Mouse (Mus musculus) liver, adult (tissue): Measurements from ENCODE around the gene Brat1.
A peak's percentile ranks its signal among the peaks of the same experiment; 100 is the strongest.

ENCODE experiments used
- GATA4 ChIP-seq: IDR thresholded peaks from 2 replicates; pipeline ENCODE4 v1.6.1; 2014; ENCODE audit warnings: mild to moderate bottlenecking, low read length; ENCODE audit not compliant: insufficient replicate concordance

Gene Brat1

GRCm38 (mm10) chr5:140704378-140705251 is at the start of gene Brat1:
TSS of gene Brat1 (plus strand) at chr5:140705011.
- peak; percentile 5; the same call in 1 of the 2 replicates for TF ChIP-seq GATA4

DNA sequence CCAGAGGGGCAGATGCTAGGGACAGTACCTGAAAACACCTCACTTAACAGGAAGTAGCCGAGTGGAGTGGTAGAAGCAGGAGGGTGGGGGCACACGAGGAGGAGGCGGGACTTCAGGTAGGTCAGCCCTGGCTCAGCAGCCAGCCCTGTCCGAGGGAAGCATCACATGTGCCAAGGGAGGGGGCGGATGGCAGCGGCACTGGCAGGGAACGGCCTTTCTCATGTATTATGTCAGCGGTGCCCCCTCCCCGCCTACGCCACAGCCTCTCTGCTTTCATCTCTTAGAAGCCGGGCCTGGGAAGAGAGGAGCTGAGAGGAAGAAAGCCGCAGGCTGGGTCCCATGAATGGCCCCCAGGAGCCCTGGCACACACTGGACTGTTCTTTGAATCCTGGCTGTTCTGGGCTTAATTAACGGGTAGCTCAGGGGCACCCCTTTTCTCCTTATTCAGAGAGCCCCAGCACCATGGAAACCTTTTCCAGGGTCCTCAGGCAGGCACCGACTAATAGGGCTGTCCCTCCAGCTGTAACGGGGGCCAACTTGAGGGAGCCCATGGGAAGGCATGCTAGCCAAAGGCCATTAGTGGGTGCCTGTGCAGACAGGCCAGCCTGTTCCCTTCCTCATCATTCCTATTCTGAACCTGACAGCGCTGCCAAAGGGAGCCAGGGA is 45.1 kb upstream of the Brat1 start:
- TF ChIP-seq GATA4: no peak

DNA sequence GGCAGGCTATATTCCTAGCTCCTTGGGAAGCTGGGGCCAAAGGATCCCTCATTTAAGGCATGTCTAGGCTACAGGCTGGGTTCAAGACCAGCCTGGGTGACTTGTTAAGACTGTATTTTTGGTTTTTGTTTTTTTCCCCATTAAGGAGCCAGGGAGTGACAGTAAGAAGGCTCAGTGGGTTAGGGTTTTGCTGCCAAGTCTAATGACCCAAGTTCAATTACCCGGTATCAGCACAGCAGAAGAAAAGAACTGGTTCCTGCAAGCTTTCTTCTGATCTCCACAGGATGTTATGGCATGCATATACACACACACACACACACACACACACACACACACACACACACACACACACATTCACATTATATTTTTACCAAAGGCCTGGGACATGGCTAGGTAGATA is 44.4 kb upstream of the Brat1 start:
- no peak for TF ChIP-seq GATA4

- no peak for TF ChIP-seq GATA4
Observed at GRCm38 (mm10) chr5:140661427-140661826, 43.4 kb upstream of the Brat1 start.

DNA sequence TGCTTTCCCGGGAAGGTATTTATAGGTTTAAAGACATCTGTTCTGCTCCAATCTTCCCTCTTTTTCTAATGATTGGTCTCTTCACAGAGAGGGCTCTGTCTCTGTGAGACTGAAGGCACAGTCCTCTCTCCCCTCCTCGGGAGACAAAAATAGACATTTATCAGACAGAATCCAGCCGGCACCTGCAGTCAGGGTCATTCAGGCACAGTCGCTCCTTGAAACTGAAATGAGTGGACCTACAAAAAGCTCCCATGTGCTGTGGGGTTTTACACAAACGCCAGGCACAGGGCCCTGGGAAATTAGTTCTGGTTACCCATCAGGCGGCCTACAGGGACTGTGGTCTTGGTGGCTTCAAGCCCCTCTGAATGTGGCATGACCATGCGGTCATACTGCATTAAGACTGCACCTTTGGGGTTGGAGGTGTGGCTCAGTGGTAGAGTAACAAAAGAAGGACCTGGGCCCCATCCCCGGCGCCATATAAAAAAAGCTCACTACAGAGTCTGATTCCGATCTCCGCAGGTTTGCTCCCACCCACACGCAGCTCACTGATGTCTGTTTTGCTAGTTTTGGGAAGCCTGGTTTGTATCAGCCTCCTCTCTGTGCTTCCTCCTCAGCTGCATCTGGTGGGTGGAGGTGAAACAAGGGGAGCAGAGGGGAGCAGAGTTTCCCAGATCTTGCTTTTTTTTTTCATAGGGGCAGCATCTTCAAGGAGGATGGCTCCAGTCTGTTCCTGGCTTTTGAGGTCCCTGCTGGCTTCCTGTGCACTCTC is 42.8 kb upstream of the Brat1 start:
- TF ChIP-seq GATA4: no peak

DNA sequence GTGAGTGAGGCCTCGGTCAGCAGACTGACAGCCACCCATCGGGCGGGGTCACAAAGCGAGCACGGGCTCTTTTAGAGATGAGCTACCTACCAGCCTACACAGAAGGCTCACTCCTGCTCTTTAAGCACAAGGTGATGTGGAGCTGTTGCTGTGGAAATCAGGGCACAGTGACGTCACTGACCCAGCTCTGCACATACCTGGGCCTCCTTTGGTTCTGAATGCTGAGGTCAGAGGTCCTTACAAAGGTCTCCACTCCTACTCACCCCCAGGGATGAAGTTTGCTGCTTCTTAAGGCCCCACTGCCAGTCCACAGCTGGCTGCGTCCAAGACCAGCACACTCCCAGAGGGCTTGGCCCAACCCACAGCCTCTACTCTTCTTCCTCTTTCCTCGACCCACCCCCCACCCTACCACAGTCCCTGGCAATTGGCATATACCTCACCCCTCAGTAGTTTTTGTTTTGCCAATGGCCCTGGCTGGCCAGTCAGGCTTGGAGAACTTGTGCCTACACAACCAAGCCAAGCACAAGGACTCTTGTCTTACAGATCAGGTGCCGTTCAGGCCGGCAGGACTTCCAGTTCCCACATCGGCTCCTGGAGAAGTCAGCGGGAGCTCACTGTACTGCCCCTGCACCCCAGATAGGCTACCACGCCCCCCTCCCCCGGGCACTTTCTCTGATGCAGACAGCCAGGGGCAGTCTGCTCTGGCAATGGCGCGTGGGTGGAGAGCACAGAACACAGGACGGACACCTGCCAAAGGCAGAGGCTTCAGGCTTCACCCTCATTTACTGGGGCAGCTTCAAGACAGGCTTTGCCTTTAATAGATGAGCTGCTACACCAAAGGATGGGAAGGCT is 41.8 kb upstream of the Brat1 start:
- no peak for TF ChIP-seq GATA4

- no peak for TF ChIP-seq GATA4
Observed at GRCm38 (mm10) chr5:140663621-140664180, 41.1 kb upstream of the Brat1 start.

GRCm38 (mm10) chr5:140672115-140672514 is 32.7 kb upstream of the Brat1 start:
- TF ChIP-seq GATA4: no peak

DNA sequence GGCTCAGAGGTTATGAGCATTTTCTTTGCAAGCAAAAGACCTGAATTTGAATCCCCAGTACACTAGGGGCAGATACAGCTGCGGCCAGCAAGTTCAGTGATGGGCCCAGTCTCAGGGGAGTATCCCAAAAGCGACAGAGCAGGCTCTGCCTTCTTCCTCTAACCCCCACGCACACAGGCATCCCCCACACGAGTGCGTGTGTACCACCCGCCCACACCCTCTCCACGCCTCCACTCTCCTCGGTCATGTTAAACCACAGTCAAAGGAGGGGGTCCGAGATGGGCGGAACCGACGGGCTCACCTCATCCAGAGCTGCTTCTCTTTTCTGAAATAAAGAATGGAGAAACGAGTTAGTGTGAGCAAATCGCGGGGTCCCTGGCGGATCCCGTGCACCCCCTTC is 30.8 kb upstream of the Brat1 start:
- TF ChIP-seq GATA4: no peak

DNA sequence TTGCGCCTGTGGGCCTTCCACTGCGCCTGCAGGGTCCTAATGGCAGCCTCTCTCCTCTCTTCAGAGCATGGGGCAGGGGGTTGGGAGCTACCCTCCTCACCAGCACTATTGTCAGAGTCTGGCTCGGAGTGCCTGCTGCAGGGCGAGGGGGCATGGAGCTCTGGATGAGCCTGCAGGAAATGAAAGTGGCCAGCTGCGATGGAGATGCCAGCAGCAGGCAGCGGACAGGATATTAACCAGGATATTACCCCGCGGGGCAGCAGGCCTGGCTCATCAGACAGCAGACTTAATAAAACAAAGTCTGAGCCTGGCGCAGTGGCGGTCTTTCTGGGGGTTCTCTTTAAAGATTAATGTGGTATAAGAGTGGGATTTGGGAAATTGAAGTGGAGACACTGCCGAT is 29.7 kb upstream of the Brat1 start:
- TF ChIP-seq GATA4: no peak

DNA sequence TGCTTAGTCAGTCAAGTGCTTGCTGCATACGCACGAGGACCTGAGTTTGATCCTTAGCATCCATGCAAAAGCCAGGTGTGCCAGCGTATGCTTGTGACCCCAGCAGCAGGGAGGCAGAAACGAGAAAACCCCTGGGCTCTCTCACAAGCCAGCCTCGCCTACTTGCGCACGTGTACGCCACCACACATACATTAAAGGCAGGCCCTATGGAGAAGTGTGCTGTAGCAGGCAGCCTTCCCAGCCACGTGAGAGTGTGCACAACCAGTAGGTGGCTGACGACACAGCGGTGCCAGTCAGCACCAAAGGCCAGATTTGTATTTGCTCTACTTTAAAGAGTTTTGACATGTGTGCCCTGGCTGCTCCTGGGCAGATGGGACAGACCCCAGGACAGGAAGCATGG is 29.2 kb upstream of the Brat1 start:
- TF ChIP-seq GATA4: no peak

DNA sequence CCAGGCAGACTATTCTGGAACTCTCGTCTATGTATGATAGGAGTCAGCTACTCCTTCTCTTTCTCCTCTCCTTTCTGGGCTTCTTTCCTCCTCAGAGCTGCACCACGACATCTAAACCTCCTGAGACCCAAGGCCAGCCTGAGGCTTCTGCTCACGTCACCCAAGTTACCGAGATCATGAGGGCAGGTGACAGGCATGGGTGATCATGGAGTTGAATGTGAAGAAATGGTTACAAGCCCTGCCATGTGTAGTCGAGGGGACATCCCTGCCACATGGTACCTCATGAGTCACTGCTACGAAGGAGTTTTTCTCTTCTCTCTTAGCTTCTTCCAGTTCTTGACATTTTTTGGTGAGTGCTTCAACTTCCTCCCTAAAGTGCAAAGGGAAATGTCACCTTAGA is 27.7 kb upstream of the Brat1 start:
- no peak for TF ChIP-seq GATA4

DNA sequence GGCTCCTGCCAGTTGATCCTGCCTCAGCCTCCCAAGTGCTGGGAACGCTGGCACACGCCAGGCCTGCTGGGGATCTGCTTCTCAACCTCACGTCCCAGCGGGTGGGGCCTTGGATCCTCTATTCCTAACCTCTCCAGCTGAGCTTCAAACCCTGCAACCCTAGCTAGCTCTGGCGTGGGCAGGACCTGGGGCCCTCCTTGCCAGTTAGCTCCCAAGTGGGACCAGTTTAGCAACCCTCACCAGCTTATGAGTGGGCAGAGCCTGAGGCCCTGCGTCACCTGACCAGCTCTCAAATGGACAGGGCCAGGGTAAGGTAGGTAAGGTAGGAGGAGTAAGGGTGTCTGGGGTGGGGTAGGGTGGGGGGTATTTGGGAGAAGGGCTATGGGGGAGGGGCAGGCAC is 24.8 kb upstream of the Brat1 start:
- no peak for TF ChIP-seq GATA4

DNA sequence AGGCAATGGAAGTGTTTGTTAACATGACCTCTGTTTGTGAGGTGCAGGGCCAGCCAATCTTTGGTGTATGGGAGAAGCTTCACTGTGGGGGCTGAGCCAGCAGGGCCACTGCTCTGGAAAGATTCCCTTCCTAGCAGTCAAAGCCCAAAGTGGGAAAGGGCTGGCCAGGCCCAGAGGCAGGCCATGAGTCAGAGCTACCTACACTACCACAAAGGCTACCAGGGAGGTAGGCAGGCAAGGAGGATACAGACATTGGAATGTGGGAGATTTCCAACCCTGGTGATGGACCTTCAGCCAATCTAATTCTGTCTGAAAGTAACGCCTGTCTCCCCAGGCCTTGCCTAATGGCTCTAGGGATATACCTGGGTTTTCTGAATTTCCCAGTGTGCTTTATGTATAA is 23.9 kb upstream of the Brat1 start:
- no peak for TF ChIP-seq GATA4
